Mouse (Mus musculus) bone marrow, adult 2 months (tissue): ENCODE results near the gene Coasy. TPM values are rescaled to one million over a fixed set of nuclear protein-coding genes. Genes with fewer than 3 reads are reported as not detected.

Experiments
- H3K27ac ChIP-seq: fragments of 200-500 bp; 2 replicates; pipeline ENCODE4 v1.5.1; 2012; ENCODE audit warnings: low read depth, mild to moderate bottlenecking, control low read depth, inconsistent platforms, low read length; ENCODE audit not compliant: control insufficient read depth, poor library complexity, insufficient read depth
- H3K4me1 ChIP-seq: fragments of 200-500 bp; 2 replicates; pipeline ENCODE4 v1.6.1; 2011; ENCODE audit warnings: low read length; ENCODE audit not compliant: control insufficient read depth, insufficient read depth
- H3K4me3 ChIP-seq: fragments of 200-500 bp; replicated peaks from 2 replicates; pipeline ENCODE3; 2011; ENCODE audit warnings: mild to moderate bottlenecking, low read depth, low read length, control low read depth; ENCODE audit not compliant: control insufficient read depth
- CTCF ChIP-seq: fragments of 200-500 bp; IDR thresholded peaks from 2 replicates; pipeline ENCODE4 v1.5.1; 2011; ENCODE audit warnings: low read length, control low read depth; ENCODE audit not compliant: control insufficient read depth, insufficient read depth
- POLR2A ChIP-seq: fragments of 200-500 bp; IDR thresholded peaks from 2 replicates; pipeline ENCODE4 v1.6.1; 2011; ENCODE audit warnings: low read depth, mild to moderate bottlenecking, control low read depth, low read length, borderline replicate concordance; ENCODE audit not compliant: control insufficient read depth
- WGBS: fragments of 180-500 bp; shearing (Covaris S2); methylation state at CpG from one replicate; pipeline ENCODE4 v1.1.7; 2018; 5-methylcytosine and 5-hydroxymethylcytosine counted together
- polyA plus RNA-seq: library from polyadenylated mRNA; stranded (reverse); fragments of >200 nt; gene quantifications from 2 replicates; pipeline ENCODE4 v1.2.4, GENCODE M21; 2011; ENCODE audit warnings: low replicate concordance; ENCODE audit not compliant: missing spikeins, insufficient read depth, insufficient read length

The Coasy gene
- polyA plus RNA-seq, 1 experiment, result 25.5 TPM

- Histone ChIP-seq H3K4me1 (peaks cover 4% of the 10 kb centered on the region; the same call in 1 of the 2 replicates), H3K4me3 (no peak overlapping the region), H3K27ac (no peak overlapping the region)
- TF ChIP-seq CTCF, result no peak
- TF ChIP-seq POLR2A, result no peak
- 48% methylated on average over 3 of the region's 3 CpGs for WGBS
Measured at GRCm38 (mm10) chr11:101047502-101047901, 34.9 kb upstream of the Coasy start.

GRCm38 (mm10) chr11:101050359-101050758 is 32.0 kb upstream of the Coasy start:
- H3K4me3 ChIP-seq, result no peak overlapping the region
- TF ChIP-seq POLR2A (no peak), CTCF (no peak)
- 90% methylated on average over 9 of the region's 9 CpGs for WGBS
- peaks cover 4% of the 10 kb centered on the region for H3K4me1 ChIP-seq
- H3K27ac ChIP-seq, result no peak overlapping the region

- TF ChIP-seq CTCF (no peak), POLR2A (no peak)
- Histone ChIP-seq H3K4me3 (no peak overlapping the region), H3K27ac (peak overlapping the region; percentile 32; the same call in 1 of the 2 replicates), H3K4me1 (peaks cover 4% of the 10 kb centered on the region)
- 90% methylated on average over 6 of the region's 6 CpGs for WGBS
Measured at GRCm38 (mm10) chr11:101051051-101051493, 31.3 kb upstream of the Coasy start.

GRCm38 (mm10) chr11:101051617-101052016 is 30.7 kb upstream of the Coasy start:
- 87% methylated on average over 8 of the region's 8 CpGs for WGBS
- peaks cover 4% of the 10 kb centered on the region for H3K4me1 ChIP-seq
- no peak overlapping the region; the same call in 1 of the 2 replicates for H3K27ac ChIP-seq
- no peak for TF ChIP-seq CTCF
- no peak for TF ChIP-seq POLR2A
- no peak overlapping the region for H3K4me3 ChIP-seq

- TF ChIP-seq CTCF (no peak), POLR2A (no peak)
- peak overlapping the region; percentile 84 for H3K27ac ChIP-seq
- no peak overlapping the region for H3K4me3 ChIP-seq
- H3K4me1 ChIP-seq, result peaks cover 4% of the 10 kb centered on the region
- 38% methylated on average over 10 of the region's 10 CpGs for WGBS
Measured at GRCm38 (mm10) chr11:101052751-101053473, 29.5 kb upstream of the Coasy start.

- Histone ChIP-seq H3K27ac (no peak overlapping the region), H3K4me3 (no peak overlapping the region), H3K4me1 (peaks cover 4% of the 10 kb centered on the region)
- 94% methylated on average over 1 of the region's 1 CpGs for WGBS
- no peak for TF ChIP-seq POLR2A
- TF ChIP-seq CTCF, result peak; percentile 34; the same call in 1 of the 2 replicates
Measured at GRCm38 (mm10) chr11:101053974-101054373, 28.4 kb upstream of the Coasy start.

- TF ChIP-seq CTCF, result no peak
- no peak for TF ChIP-seq POLR2A
Measured at GRCm38 (mm10) chr11:101055418-101055817, 26.9 kb upstream of the Coasy start.

GRCm38 (mm10) chr11:101056885-101057284 is 25.5 kb upstream of the Coasy start:
- H3K4me1 ChIP-seq, result peaks cover under 1% of the 10 kb centered on the region
- no peak overlapping the region for H3K4me3 ChIP-seq
- no peak overlapping the region for H3K27ac ChIP-seq

More at GRCm38 (mm10) chr11:101055418-101055817, 26.9 kb upstream of the Coasy start:
- H3K4me3 ChIP-seq, result no peak overlapping the region
- peaks cover 4% of the 10 kb centered on the region for H3K4me1 ChIP-seq
- WGBS, result 67% methylated on average over 14 of the region's 14 CpGs
- H3K27ac ChIP-seq, result no peak overlapping the region; the same call in 1 of the 2 replicates

GRCm38 (mm10) chr11:101057860-101058259 is 24.5 kb upstream of the Coasy start:
- WGBS, result 30% methylated on average over 5 of the region's 5 CpGs
- H3K4me3 ChIP-seq, result no peak overlapping the region
- TF ChIP-seq CTCF (peak; percentile 75), POLR2A (no peak)

More at GRCm38 (mm10) chr11:101056885-101057284, 25.5 kb upstream of the Coasy start:
- no peak for TF ChIP-seq POLR2A
- no peak for TF ChIP-seq CTCF
- WGBS, result 79% methylated on average over 8 of the region's 8 CpGs

More at GRCm38 (mm10) chr11:101057860-101058259, 24.5 kb upstream of the Coasy start:
- Histone ChIP-seq H3K27ac (no peak overlapping the region), H3K4me1 (peaks cover 5% of the 10 kb centered on the region)
